Comparison of ENCODE assay signal across 8 mouse cellular contexts in genomic region chr10:13868371-13869321, GRCm38 (mm10). TPM values are rescaled to one million over a fixed set of nuclear protein-coding genes. Genes with fewer than 3 reads are reported as not detected.
DNase-seq lines count a peak whose midpoint lies in the region; ATAC-seq lines count a peak whose summit lies in the region.

TSS of gene Aig1 (minus strand) at chr10:13868980.

- no peaks in the 10 kb centered on the region for H3K36me3 ChIP-seq in intestine, embryonic 14.5 days (ENCODE audit: control insufficient read depth, insufficient read depth, low read length)

- WGBS in intestine, embryonic 14.5 days, result 3% methylated on average over 67 of the region's 77 CpGs

- peak; percentile 91 for ATAC-seq in intestine, embryonic 14.5 days (replicated peaks; ENCODE audit: low FRiP score, low TSS enrichment, low read depth)
- peak; percentile 91 for ATAC-seq in megakaryocyte, adult 5-6 weeks (ENCODE audit: poor library complexity, severe bottlenecking)

- 0 out of 2 replicates have a peak, but pooled peaks cover 8% of the 10 kb centered on the region for H3K4me1 ChIP-seq in intestine, embryonic 14.5 days (replicated peaks; ENCODE audit: control insufficient read depth, insufficient read depth, low read length)

- peak within 1 kb of the TSS; percentile 69 for H3K4me3 ChIP-seq in intestine, embryonic 14.5 days (ENCODE audit: low read depth, low read length)

- no peaks in the 10 kb centered on the region for H3K27me3 ChIP-seq in intestine, embryonic 14.5 days (replicated peaks; ENCODE audit: control insufficient read depth, insufficient read depth, low read length)

- H3K9ac ChIP-seq in intestine, embryonic 14.5 days (ENCODE audit: low read length), result peak within 1 kb of the TSS; percentile 74

- peak within 1 kb of the TSS; percentile 62 for H3K27ac ChIP-seq in intestine, embryonic 14.5 days (ENCODE audit: low read depth)

- H3K9me3 ChIP-seq in intestine, embryonic 14.5 days (ENCODE audit: control insufficient read depth, low read length), result no peaks in the 10 kb centered on the region

- peak; percentile 87 to 92 for DNase-seq in adrenal gland, adult (ENCODE audit: inconsistent age in 2 of 2, low spot score in 1 of 2)
- peak; percentile 78 for DNase-seq in embryo, embryonic 10 days (ENCODE audit: low spot score)
- peak; percentile 62 for DNase-seq in gastrocnemius, postnatal 36 days
- peak; percentile 81 for DNase-seq in intestine, embryonic 14.5 days (ENCODE audit: low spot score)
- peak; percentile 33 to 74 for DNase-seq in left cerebral cortex, adult 9 months (ENCODE audit: low spot score in 2 of 2)
- peak; percentile 89 for DNase-seq in right cerebral cortex, adult 18-20 months
- peak; percentile 72 for DNase-seq in urinary bladder, adult 2 months (ENCODE audit: low spot score)

- H3K4me2 ChIP-seq in intestine, embryonic 14.5 days (ENCODE audit: low read length), result peak within 1 kb of the TSS; percentile 76

- intact Hi-C loops in gastrocnemius, postnatal 36 days (cut with DNase I), result loop anchor here (5.0 kb wide), 1 partner anchor 94 kb away; no protein-coding TSS in a partner anchor

RNA-seq across cellular contexts. Expression of gene Aig1, which starts in this region (rescaled TPM):
- total RNA-seq in gastrocnemius, postnatal 36 days (2021), result 10 to 100 TPM; 17.8 to 20.3 TPM
- 63.7 and 69.6 TPM in 2 replicates for polyA plus RNA-seq in intestine, embryonic 14.5 days (2014; fragmentation: Nextera tagmentation; extraction: Ambion mirVana)
- total RNA-seq in megakaryocyte, adult 5-6 weeks (2015), result 6.0 and 7.3 TPM in 2 replicates
- total RNA-seq in megakaryocyte, adult 5-6 weeks (2017), result 3.5 and 4.7 TPM in 2 replicates
- polyA plus RNA-seq in urinary bladder, adult 2 months (2012; rRNA removed), result 30.3 and 30.4 TPM in 2 replicates

Comparison
In these comparisons a context has a peak if more than half of its experiments do, and no peak if none do; other contexts are left out.
1. Peak in every context shown above with its lines: DNase-seq, ATAC-seq, H3K4me3 ChIP-seq and H3K27ac ChIP-seq.